Mouse (Mus musculus) MN1 (cell line): ENCODE data around the gene Hjurp.

Source experiments
- DNase-seq: peaks from one replicate; pipeline ENCODE4 v3.0.0-alpha.2; 2016; ENCODE audit warnings: low spot score

Hjurp gene

GRCm38 (mm10) chr1:88297480-88298258 is 20.2 kb upstream of the Hjurp start:
- peak; percentile 17 for DNase-seq

- peak; percentile 7 for DNase-seq
Observed at GRCm38 (mm10) chr1:88296171-88296920, 18.9 kb upstream of the Hjurp start.

DNA sequence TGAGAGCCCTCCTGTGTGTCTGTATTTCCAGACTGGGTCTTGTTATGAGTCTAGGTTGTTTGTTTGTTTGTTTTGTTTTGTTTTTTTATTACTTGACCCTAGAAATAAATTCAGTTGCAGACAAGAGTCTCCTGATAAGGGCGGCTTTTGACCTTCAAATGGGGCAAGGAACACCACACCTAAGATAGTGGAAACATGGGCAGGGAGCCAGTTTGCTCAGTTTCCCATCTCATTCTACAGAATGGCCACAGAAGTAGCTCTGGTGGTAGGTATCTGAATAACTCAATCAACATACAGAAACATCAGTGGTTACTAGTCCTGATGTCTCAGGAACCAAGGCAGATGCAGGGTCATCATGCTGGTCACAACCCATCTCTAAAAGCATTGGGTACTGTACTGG is 17.2 kb upstream of the Hjurp start:
- DNase-seq, result peak; percentile 23

GRCm38 (mm10) chr1:88292057-88292456 is 14.6 kb upstream of the Hjurp start:
- peak; percentile 10 for DNase-seq

GRCm38 (mm10) chr1:88291409-88292005 is 14.1 kb upstream of the Hjurp start:
- DNase-seq, result no peak

GRCm38 (mm10) chr1:88290511-88290910 is 13.1 kb upstream of the Hjurp start:
- no peak for DNase-seq

DNA sequence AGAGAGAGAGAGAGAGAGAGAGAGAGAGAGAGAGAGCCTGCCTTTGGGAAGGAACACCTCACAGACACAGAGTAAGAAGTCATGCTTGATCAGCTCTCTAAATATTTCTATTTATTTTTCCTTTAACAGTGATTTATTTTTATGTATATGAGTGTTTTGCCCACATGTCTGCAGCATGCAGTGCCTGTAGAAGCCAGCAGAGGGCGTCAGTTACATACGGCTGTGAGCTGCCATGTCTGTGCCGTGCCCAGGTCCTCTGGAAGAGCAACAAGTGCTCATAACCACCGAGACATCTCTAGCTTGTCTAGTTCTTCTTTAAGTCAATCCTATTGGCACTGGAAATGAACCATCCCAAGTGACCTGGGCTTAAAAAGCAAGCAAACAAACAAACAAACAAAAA is 12.5 kb upstream of the Hjurp start:
- peak; percentile 74 for DNase-seq

- DNase-seq, result no peak
Observed at GRCm38 (mm10) chr1:88289152-88289551, 11.7 kb upstream of the Hjurp start.

GRCm38 (mm10) chr1:88288789-88289127 is 11.3 kb upstream of the Hjurp start:
- DNase-seq, result no peak

- no peak for DNase-seq
Observed at GRCm38 (mm10) chr1:88288056-88288788, 10.8 kb upstream of the Hjurp start.

DNA sequence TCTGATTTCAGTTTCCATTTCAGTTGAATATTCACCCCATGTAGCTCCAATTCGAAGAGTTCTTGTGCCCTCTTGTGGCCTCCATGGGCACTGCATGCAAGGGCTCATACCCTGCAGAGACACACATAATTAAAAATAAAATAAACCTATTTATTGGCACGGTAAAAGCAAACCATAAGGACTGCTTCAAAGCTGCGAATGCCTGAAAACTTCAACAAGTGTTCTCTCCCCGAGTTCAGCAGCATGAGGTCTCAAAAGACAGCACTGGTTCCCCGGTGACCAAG is 10.2 kb upstream of the Hjurp start:
- DNase-seq, result peak; percentile 91

DNA sequence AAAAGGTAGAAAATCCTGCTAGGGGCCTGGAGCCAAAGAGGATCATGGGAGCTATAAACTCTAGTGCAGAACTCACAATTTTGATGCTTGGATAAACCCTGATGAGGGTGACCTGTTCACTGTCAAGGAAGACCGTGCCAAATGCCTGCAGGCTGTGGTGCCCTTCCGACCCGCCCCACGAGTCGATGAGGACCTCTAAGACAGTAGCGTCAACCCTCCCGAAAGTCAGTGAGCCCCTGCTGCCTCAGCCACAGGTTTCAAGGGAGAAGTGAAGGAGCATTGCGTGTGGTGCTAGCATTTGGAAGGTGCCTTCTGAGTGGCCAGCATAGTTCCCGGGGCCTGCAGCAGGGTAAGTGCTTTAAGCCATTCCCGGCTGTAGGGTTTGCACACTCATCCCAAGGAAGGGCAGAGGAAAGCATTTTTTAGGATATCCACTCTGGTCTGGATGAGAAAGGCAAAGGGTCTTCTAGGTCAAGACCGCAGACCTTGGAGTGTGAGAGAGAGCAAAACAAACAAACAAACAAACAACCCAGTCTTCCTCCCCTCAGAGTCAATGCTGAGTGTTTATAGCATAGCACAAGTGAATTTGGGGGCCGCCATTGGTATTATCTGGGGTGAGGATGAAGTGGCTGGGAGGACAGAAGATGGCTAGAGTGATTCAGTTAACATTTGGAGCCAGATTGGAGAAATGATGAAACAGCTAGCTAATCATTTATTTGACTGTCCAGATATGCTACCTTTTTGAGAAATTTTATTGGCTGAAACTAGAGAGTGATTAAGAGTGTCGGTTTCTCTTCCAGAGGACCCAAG is 9.7 kb upstream of the Hjurp start:
- DNase-seq, result no peak

DNA sequence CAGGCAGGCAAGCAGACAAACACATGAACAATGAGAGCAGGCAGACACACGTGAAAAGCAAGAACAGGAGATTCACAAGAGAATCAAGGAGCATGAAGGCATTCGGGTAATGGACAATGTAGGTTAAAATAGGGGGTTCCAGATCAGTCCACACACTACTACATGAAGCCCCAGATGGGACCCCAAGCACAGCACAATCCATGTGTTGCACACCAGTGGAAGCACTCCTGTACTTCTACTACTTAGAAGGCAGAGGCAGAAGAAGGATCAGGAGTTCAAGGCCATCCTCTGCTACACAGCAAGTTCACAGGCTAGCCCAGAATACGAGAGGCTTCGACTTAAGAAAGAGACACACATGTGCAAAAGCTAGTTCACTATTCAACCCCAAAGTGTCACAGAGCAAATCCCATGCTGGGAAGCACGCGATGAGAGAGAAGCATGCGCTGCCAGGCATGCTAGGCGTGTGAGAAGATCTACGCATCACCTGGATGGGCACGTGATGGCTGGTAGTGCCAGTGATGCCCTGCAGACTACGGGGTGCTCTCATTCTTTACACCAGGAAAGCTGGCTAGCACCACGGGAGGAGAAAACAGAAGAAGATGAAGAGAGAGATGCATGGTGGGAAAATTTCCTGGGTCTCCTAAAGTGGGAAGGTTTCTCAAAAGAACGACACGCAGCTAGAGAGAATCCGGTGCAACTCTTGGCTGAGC is 8.9 kb upstream of the Hjurp start:
- no peak for DNase-seq

GRCm38 (mm10) chr1:88285652-88286051 is 8.2 kb upstream of the Hjurp start:
- no peak for DNase-seq

DNA sequence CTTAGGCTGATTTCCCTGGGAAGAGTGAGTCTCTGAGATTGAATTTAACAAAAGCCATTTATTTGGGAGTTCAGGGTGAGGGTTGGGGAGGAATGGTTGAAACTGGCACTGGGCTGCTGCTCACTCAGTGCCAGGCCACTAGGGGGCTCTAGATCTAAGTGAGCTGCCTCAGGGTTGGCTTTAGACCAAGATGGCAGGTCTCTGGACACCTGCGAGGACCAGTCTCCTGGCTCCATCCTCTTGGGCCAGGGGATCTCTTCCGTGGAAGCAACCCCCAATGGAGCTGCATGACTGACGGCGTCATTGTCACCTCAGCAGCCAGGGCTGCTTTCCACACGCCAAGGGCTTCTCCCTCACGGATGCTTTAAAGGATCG is 7.5 kb upstream of the Hjurp start:
- DNase-seq, result no peak

- no peak for DNase-seq
Observed at GRCm38 (mm10) chr1:88284228-88284945, 7.0 kb upstream of the Hjurp start.

DNA sequence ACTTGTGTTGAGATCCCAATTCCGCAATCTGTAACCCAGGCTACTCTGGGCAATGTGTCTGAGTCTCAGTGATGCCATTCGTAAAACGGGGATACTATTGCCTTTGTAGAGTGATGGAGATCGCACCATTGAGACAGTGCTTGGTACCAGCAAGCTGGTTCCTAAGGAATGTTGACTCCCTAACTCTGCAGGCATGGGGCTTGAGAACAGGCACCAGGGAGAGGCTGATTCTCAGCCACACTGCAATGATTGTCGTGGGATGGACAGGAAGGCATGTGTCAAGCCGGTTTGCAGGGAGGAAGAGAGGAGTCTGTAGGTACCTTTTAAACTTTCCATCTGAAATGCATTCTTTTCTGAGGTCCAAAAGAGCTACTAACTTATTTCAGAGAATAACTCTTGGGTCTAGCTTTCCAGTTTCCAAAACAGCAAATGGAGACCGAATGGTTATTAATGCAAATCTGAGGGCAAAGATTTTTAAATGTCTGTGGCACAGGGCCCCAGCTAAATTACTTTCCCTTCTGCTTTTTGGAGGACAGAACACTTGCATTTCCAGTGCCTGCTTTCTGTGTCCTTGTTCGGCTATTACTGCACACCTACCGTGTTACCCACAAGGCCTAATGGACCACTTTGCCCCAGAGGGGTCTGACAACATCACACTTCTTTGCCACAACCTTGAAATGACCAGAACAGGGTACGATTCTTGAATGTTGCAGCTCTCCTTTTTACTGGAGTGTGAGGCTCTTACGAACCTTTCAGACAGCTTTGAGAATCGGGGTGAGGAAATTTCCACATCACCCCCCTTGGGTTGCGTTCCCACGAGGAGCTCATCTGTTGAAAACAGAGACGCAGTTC is 6.2 kb upstream of the Hjurp start:
- no peak for DNase-seq

GRCm38 (mm10) chr1:88282301-88282700 is 4.9 kb upstream of the Hjurp start:
- DNase-seq, result no peak

DNA sequence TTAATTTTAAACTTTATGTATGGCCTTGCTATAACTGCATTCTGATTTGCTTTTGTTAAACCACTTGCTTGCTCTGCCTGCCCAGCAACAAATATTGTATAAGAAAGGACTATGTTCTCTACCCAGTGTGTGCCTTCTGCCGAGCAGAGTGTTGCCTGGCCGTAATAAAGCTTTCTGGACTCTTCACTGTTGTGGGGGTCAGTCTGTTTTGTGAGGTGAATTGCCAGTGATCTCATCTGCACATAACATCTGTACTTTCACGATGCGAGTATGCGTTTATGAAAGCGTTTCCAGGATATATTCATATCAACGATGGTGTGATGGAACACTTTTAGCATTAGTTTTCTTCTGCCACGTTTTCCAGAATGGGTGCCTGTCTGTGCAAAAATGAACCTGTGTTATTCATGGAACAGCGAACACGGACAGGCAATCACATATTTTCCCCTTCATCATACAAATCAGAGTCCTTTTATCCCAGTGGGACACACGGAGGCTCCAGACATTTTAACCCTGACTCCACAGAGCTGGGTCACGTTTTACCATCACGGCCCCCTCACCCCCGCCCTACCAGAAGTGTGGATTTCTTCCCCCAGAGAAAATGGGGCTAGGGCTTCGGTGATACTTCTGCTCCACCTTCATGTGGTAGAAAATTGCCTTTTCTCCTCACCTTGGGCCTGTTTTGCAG is 2.7 kb upstream of the Hjurp start:
- DNase-seq, result no peak
